Mouse (Mus musculus): ENCODE data around the gene 1700007K13Rik.
"Not testable (repeated sequence)": the region's sequence is repeated elsewhere in the genome, so short reads cannot be mapped to it uniquely, and the experiment has no call there.

The 1700007K13Rik gene

DNA sequence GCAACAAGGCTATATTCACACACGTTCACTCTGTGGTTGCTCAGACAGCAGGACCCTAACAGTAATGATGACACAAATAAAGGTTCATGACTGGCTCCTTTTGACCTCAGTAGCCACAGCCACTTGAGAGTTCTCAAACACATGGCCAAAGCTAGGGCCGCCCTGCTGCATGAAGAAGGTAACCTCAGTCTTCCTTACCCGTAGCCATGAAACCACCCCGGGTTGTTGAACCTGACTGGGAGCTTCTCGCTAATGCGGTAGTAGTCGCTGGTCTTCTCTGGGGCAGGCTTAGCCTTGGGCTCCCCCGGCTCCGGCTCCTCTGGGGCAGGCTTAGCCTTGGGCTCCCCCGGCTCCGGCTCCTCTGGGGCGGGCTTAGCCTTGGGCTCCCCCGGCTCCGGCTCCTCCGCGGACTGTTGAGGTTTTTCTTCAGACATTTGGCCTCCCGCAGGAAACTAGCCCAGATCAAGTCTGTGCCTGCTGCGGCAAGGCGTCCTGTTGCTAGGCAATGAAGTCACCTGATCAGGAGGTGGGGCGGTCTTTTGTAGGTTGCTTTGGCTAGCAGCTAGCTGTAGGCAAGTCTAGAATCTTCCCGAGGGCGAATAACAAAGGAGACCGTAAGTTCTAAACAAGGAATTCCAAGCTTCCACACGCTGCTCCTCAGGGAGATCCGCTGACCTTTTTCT lies at the start of gene 1700007K13Rik:
TSS of gene 1700007K13Rik (minus strand) at position 497 of the 683 bp plus-strand sequence.
- peak; percentile 57 for DNase-seq (ENCODE audit: low read depth, low spot score)

- DNase-seq (ENCODE audit: low read depth, low spot score), result no peak
Observed at GRCm38 (mm10) chr2:28514489-28514888, 48.4 kb upstream of the 1700007K13Rik start.

GRCm38 (mm10) chr2:28513431-28514370 lies 47.6 kb upstream of the 1700007K13Rik start:
- no peak for DNase-seq (ENCODE audit: low read depth, low spot score)

GRCm38 (mm10) chr2:28512798-28513401 lies 46.8 kb upstream of the 1700007K13Rik start, which contains the start of gene Ralgds:
Ralgds (plus strand) TSS chr2:28513125.
- peak; percentile 67 for DNase-seq (ENCODE audit: low read depth, low spot score)

DNA sequence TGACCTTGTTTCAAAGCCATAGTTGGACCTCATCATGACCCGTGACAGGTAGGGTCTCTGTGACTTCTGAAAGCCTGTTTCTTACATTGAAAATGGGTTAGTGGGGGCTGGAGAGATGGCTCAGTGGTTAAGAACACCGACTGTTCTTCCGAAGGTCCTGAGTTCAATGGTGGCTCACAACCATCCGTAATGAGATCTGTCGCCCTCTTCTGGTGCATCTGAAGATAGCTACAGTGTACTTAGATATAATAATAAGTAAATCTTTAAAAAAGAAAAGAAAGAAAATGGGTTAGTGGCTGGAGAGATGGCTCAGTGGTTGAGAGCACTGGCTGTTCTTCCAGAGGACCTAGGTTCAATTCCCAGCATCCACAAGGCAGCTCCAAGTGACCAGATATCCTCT lies 45.5 kb upstream of the 1700007K13Rik start:
- not testable (repeated sequence) for DNase-seq (ENCODE audit: low read depth, low spot score)

DNA sequence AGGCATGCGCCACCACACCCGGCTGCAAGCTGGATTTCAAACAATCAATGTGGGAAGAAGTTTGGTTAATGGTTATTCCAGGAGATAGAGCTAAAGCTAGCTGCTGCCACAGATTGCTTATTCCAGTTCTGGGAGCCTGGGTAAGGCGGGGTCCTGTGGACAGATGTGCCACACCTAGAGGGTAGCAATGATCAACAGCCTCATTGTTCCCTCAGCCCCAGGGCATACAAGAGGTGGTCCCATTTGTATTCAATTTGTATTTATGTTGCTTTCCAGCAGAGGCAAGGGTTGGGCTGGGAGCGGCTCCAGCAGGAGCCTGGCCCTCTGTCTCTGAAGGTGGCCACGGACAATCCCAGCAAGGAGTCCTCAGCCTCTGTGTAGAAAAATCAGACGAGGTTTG lies 40.2 kb upstream of the 1700007K13Rik start:
- DNase-seq (ENCODE audit: low read depth, low spot score), result no peak

DNA sequence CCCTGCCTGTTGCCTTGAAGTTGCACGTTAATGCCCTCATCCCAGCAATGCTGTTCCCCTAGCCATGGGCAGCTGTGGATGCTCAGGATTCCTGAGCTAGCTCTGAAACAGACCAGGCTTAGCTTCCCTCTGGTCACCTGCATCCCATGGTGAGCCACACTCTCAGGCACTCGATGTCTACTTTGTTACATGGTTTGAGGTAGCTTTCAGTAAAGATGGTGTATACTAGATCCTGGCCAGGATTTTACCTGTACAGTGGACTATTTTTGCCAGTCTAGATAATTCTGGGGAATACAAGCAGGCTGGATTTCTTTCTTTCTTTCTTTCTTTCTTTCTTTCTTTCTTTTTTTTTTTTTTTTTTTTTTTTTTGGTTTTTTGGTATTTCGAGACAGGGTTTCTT lies 39.7 kb upstream of the 1700007K13Rik start, which contains the start of gene Gm10134:
TSS of gene Gm10134 (plus strand) at position 301 of the 400 bp plus-strand sequence.
- DNase-seq (ENCODE audit: low read depth, low spot score), result no peak

GRCm38 (mm10) chr2:28504676-28505075 lies 38.5 kb upstream of the 1700007K13Rik start:
- no peak for DNase-seq (ENCODE audit: low read depth, low spot score)

DNA sequence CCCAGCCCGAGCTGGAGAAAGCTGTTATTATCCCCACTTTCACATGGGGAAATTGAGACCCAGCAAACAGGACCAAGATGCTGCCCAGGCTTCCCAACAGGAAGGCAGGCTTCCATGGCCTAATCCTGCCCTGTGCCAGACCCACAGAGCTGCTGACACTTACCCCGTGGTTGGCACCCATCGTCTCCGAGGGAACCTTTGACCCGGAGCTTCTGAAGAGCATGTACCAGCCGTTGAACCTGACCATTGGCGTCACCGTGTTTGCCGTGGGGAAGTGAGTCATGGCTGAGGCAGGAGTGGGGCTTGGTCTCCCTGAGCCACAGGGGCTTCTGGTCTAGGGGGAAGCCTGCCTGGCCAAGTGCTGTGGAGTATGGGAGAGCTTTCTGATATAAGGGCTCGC lies 36.9 kb upstream of the 1700007K13Rik start:
- no peak for DNase-seq (ENCODE audit: low read depth, low spot score)

- DNase-seq (ENCODE audit: low read depth, low spot score), result no peak
Observed at GRCm38 (mm10) chr2:28498431-28498830, 32.3 kb upstream of the 1700007K13Rik start.

- DNase-seq (ENCODE audit: low read depth, low spot score), result no peak
Observed at GRCm38 (mm10) chr2:28497561-28497960, 31.4 kb upstream of the 1700007K13Rik start.

GRCm38 (mm10) chr2:28496671-28497070 lies 30.5 kb upstream of the 1700007K13Rik start, which contains the start of gene Gbgt1:
Gbgt1 (plus strand) TSS chr2:28496891.
- DNase-seq (ENCODE audit: low read depth, low spot score), result no peak

GRCm38 (mm10) chr2:28495801-28496595 lies 29.9 kb upstream of the 1700007K13Rik start:
- no peak for DNase-seq (ENCODE audit: low read depth, low spot score)

DNA sequence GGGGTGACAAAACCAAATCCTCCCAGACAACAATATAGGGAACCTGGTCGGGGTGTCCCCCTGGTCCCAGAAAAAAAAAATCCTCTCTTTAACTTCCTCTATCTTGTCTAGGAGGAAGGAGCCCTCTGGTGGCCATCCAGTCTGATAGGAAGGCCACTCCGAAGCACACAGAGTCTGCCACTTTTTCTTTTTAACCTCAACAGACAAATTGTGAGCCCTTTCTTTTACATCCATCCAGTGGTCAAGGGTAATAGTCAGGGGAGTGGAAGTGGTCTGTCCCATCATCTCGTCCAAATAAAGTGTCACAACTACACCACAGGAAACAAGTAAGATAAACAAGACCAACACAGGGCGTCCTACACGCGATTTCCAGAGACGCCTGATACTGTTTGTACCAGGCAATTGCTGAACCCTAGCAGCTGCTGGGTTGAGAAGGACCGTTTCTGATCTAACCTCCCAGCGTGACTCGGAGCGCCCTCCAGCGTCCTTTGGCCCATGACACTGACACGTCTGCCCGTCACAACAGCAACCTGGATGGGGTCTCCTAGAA lies 29.1 kb upstream of the 1700007K13Rik start:
- no peak for DNase-seq (ENCODE audit: low read depth, low spot score)

- DNase-seq (ENCODE audit: low read depth, low spot score), result no peak
Observed at GRCm38 (mm10) chr2:28494521-28494920, 28.4 kb upstream of the 1700007K13Rik start.

GRCm38 (mm10) chr2:28483861-28484260 lies 17.7 kb upstream of the 1700007K13Rik start:
- no peak for DNase-seq (ENCODE audit: low read depth, low spot score)

- no peak for DNase-seq (ENCODE audit: low read depth, low spot score)
Observed at GRCm38 (mm10) chr2:28479208-28480204, 13.4 kb upstream of the 1700007K13Rik start.

DNA sequence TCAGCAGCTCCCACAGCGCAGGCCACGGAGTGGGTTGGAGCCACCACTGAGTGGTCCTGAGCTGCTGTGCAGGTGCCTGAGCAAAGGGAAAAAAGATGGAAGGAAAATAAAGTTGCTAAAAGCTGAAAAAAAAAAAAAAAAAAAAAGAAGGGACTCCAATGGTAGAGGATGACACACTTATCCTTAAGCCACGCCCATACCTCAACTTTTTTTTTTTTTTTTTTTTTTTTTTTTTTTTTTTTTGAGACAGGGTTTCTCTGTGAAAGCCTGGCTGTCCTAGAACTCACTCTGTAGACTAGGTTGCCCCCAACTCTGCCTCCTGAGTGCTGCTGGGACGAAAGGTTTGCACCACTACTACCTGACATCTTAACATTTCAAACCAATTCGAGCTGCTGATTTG lies 11.9 kb upstream of the 1700007K13Rik start:
- DNase-seq (ENCODE audit: low read depth, low spot score), result not testable (repeated sequence)

DNA sequence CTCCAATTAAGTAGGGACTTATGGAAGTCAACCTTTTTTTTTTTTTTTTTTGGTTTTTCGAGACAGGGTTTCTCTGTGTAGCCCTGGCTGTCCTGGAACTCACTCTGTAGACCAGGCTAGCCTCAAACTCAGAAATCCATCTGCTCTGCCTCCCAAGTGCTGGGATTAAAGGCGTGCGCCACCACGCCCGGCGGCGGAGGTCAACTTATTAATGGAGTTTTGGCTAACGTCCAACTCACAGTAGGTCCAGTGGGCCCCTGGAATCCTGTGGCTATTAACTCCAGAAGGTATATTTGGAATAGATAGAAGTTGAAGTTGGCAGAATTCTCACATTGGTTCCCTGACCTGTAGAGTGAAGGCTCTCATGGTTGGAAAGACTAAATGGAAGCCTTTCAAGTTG lies 5.9 kb upstream of the 1700007K13Rik start:
- DNase-seq (ENCODE audit: low read depth, low spot score), result not testable (repeated sequence)

Data from retina, adult 2 months (tissue).